Mouse (Mus musculus) layer of hippocampus, adult 8-10 months (tissue): ENCODE measurements around the gene Letmd1. TPM values are rescaled to one million over a fixed set of nuclear protein-coding genes. Genes with fewer than 3 reads are reported as not detected.
"Not testable (repeated sequence)": the region's sequence is repeated elsewhere in the genome, so short reads cannot be mapped to it uniquely, and the experiment has no call there.

ENCODE experiments used
- DNase-seq, 2 experiments: peaks; one replicate each; pipeline ENCODE4 v3.0.0; 2022; ENCODE audit warnings: low spot score in 2 of 2
- total RNA-seq, 4 experiments: library from RNA; stranded (reverse); gene quantifications; 2 replicates each; pipeline ENCODE4 v1.2.4; 2022

Letmd1 gene
- total RNA-seq, 4 experiments from 2014 or later = 57.2 to 67.6 (median 62.7) TPM

DNA sequence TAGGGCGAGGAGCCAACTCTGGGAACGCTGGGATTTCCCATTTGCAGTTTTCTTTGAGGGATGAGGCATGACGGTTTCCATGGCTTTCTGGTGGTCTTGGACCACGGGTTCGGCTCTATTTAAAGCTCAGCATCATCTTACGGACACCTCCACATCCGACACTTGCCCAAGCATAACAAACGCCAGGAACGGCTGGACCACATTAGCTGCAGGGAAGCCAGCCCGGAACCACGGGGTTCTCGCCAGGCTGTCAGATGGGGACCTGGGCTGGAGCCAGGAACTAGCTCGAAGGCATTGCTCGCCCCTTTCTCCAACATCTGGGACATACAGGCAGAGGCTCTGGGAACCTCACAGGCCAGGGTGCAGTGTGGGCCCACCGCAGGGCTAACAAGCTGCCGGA is 17.6 kb upstream of the Letmd1 start:
- DNase-seq = peak in 1 of 2 experiments; percentile 52

GRCm38 (mm10) chr15:100452486-100452885 is 16.3 kb upstream of the Letmd1 start:
- DNase-seq = no peak

- DNase-seq = no peak
Observed at GRCm38 (mm10) chr15:100456356-100456991, 12.3 kb upstream of the Letmd1 start.

DNA sequence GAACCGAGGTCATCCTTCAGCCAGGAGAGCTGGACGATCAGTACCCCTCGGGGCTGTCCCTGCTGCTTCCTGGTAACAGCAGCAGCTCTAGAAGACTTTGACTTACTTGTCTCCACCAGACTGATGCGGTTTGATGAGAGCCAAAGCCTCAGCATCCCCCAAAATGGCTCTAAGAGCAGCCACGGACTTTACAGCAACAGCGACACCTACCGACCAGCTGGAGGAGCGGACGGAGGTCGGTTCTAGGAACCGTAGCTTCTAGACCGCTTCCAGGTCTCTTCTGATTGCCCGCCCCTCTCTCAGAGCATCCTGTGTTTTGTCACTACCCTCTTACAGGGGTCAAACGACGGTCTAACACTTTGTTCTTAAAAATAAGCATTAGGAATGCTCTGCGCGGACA is 11.5 kb upstream of the Letmd1 start:
- DNase-seq = peak in 1 of 2 experiments; percentile 66

- no peak for DNase-seq
Observed at GRCm38 (mm10) chr15:100458055-100458454, 10.8 kb upstream of the Letmd1 start.

DNA sequence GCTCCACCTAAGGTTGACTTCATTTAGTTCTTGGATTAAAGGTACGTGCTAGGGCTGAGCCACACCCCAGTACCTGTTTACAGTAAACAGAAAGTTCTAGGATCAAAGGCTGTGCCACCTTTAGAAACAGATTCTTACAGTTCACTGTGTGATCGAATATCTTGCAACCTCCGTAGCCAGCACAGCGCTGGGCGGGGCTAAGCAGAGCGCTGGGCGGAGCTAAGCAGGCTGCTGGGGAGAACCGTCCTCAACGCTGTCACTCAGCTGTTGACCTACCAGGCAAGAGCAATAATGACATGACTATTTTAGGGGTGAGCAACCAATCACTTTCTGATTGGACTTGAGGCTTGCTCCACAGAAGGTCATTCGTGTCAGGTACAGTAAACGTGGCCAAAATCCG is 7.9 kb upstream of the Letmd1 start:
- DNase-seq = no peak

DNA sequence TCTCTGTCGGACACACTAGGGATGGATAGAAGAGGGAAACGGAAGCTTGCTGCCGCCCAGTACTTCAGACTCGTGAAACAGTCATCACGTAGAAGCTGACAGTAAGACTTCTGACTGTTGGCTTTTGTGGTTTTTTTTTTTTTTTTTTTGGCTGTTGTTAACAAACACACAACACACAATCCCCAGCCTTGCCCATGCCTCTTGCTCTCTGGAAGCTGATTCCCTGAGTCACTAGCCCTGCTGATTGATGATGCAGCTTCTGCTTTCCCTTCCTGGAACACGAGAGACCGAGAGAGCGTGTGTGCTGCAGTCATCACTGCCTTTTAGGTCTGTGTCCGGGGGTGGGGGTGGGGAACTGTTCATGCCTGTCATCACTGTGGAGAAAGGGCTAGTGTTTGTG is 7.2 kb upstream of the Letmd1 start:
- DNase-seq = no peak

GRCm38 (mm10) chr15:100462086-100462485 is 6.7 kb upstream of the Letmd1 start:
- DNase-seq = no peak

DNA sequence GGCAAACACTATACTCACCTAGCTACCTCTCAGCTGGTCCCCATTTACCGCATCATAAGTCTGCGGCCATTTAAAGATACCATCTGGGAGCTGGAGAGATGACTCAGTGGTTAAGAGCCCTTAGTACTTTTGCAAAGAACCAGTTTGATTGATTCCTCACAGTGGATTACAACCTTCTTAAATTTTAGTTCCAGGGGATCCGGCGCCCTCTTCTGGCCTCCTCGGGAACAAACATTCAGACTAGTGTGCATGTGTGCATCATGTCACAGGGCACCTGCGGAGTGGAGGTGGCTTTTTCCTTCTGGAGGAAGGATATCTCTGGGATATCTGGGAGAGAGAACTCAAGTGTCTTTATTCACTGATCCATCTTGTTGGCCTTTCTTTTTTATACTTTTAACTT is 5.1 kb upstream of the Letmd1 start:
- peak; percentile 57 to 78 for DNase-seq

DNA sequence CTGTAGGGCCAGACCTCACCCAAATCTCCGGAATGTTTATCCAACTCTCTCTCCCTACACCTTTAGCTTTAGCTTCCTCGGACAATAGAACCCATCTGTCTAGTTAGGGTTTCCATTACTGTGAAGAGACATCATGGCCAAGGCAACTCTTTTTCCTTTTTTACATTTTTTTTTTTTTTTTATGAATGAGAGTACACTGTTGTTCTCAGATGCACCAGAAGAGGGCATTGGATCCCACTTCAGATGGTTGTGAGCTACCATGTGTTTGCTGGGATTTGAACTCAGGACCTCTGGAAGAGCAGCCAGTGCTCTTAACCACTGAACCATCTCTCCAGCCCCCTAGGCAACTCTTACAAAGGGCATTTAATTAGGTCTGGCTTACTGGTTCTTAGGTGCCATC is 3.4 kb upstream of the Letmd1 start:
- no peak for DNase-seq

DNA sequence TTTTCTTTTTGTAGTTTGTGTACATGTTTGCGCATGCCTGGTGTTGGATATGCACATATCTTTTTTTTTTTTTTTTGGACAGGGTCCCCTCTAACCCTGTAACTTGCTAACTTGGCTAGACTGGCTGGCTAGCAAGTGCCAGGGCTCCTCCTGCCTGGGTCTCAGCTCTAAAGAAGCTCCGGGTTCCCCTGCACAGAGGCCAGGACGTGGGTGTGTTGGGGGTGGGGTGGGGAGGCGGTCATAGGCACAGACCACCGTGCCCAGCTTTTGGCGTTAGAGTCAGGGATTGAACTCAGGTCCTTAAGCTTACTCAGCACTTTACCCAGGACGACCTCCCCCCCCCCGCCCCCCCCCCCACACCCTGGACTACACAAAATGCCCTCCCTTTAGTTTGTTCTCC is 1.1 kb upstream of the Letmd1 start:
- DNase-seq = no peak

DNA sequence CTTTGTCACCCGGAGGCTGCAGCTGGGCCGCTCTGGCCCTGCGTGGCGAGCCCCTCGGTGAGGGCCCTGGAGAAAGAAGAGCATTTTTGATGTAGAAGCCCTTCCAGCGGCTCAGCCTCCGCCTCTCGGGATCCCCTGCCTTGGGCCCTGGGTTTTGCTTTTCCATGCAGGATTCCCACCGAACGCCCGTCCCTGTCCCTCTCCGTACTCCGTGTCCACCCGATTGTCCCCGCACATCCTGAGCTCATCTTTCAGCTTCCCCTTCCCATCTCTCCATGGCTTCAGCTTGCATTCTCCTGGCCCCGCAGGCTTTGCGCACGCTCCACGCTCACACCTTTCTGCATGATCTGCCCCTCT is 344 bp downstream of the Letmd1 start:
- DNase-seq = no peak

DNA sequence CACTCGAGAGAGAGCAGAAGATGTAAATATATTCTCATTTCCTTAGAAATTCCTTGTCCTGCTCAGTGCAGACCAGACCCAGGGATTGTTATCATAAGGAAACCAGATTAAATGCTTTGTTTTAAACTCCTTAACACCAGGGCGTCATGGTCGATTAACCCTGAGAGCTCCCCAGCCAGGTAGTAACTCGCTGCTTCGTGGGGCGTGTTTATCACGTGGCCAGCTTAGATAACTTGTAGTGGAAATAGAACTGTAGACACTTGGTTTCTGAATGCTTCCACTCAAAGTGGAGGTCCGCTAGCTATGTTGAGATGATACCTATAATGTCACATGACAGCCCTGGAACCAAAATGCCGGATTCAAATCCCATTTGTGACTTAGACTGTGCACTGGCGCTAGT is 1.2 kb downstream of the Letmd1 start:
- DNase-seq = no peak

DNA sequence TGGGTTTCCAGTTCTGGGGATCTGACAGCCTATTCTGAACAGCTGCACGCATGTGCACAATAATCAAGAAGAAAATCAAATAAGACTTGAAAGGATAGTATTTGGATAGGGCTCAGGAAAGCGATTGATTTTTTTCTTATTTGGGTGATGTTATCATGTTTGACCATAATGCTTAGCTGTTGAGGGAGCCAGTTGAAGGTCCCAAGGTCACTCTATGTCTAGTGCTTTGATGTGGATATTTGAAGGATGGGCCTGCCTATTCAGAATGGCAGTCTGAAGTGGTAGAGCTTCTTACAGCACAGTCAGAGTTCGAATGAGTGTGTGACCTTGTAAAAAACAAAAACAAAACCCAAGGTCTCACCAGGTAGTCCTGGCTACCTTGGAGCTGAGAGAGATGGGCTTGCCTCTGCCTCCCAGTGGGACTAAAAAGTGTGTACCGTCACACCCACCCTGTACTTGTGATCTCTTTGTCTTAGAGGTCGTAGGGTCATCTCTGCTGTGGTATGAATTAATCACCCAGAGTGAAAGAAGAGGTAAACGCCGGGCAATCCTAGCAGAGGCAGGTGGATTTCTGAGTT is 5.2 kb downstream of the Letmd1 start:
- no peak for DNase-seq

DNA sequence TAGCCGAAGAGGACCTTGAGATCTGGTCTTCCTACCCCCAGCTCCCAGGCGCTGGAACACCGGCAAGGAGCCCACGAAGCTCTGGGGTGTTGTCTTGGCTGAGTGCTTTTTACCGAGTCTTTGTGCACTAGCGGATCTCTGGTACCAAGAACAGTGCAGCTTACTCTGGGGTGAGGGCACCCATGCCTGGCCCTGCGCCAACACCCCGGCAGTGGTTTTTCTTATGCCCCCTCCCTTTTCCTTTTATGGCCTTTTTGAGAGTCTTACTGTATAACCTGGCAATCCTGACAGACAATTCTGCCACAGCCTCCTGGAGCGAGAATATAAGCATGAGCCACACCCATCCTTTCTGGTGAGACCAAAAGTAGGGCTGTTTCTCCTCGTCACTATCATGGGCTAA is 9.5 kb downstream of the Letmd1 start:
- no peak for DNase-seq

- DNase-seq = no peak
Observed at GRCm38 (mm10) chr15:100478925-100479324, 10.1 kb downstream of the Letmd1 start.

- no peak for DNase-seq
Observed at GRCm38 (mm10) chr15:100485576-100485975, 16.8 kb downstream of the Letmd1 start.

GRCm38 (mm10) chr15:100486450-100486849 is 17.6 kb downstream of the Letmd1 start:
- DNase-seq = no peak

DNA sequence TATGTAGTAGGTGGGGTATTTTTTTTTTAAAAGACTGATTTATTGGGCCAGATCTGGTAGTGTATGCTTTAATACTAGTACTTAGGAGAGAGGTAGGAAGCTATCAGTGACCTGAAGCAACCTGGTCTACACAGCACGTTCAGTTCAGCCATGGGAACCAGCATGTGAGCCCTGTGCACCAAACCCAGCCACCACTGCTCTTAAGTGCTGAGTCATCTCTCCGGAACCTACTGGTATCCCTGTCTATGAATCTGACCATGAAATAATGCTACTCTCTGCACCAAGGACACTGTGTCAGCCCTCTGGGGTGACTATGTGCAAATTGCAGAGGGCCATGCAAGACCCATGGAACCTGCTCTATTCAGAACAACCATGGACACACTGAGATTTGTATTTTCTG is 18.2 kb downstream of the Letmd1 start:
- DNase-seq = no peak

DNA sequence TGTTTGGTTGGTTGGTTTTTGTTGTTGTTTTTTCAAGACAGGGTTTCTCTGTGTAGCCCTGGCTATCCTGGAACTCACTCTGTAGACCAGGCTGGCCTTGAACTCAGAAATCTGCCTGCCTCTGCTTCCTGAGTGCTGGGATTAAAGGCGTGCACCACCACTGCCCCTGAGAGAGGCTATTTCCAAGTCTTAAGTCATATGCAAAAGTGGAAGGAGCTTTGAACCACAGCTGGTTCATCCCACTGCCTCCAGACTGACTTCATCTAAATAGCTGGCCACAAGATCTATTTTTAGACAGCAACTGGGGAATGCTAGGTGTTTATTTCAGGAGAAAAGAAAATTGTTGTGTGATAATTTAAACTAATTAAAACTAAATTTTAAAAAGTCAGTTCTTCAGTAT is 19.5 kb downstream of the Letmd1 start:
- not testable (repeated sequence) for DNase-seq

GRCm38 (mm10) chr15:100489263-100489662 is 20.4 kb downstream of the Letmd1 start:
- no peak for DNase-seq

DNA sequence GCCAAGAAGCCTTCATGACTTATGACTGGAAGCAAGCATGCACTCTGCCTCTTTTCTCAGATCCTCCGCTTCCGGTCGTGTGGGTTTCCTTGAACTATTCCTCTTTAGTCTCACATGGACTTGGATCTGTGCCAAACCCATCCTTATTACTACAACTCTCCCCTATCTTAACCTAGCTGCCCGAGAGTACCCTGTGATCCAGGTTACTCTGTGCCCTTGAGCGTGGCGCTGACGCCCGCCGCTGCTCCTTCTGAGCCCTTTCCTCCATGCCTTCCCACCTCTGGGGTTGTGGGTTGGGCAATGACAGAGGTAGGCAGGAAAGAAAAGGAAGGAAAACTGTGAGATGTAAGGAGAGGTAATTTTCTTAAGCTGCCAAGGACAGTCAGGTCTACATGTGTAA is 23.1 kb downstream of the Letmd1 start:
- no peak for DNase-seq

DNA sequence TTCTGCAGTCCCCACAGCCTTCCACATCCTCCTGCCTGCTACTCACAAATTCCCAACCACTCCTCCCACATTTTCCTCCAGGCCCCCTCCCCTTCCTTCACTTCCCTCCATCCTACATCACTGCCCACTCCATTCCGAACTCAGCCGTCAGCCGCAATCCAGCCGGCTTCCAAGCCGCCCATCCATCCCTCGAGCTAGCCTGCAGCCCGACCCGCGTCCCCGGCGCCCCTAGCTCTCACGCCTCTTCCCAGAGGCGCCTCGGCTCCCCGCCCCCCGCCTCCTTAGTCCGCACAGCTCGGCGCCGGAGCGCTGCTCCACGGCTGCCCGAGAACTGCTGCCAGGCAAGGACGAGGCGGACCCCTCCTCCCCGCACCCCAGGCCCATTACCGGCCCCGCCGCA is 25.8 kb downstream of the Letmd1 start:
- DNase-seq = peak in 1 of 2 experiments; percentile 33

DNA sequence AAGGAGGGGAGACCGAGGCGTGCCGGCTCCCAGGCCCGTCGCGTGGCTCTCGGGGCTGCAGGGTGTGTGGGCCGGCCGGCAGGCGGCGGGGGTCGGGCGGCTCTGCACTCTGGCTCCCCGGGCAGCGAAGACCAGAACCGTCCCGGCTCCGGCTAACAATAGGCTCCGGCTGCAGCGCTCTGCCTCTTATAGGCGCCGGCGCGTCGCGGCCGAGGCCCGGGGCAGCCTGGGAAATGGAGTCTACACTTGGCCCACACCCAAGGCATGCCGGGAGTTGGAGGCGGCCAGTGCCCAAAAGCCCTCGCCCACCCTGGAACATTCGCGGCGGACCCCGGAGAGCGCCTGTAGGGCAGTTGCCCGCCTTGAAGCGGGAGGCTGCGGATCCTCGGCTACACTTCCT is 26.3 kb downstream of the Letmd1 start, which contains the start of gene Csrnp2:
Gene Csrnp2 (minus strand): TSS at position 387 of the 400 bp plus-strand sequence.
- peak; percentile 85 to 93 for DNase-seq
